Mouse (Mus musculus) E14TG2a.4 (cell line): ENCODE results near the gene Tnip2.

Source experiments
- CTCF ChIP-seq: conservative IDR thresholded peaks from 2 replicates; pipeline ENCODE4 v1.5.1; 2014; ENCODE audit warnings: low read length
- NANOG ChIP-seq: IDR thresholded peaks from 2 replicates; pipeline ENCODE4 v1.6.1; 2014; ENCODE audit warnings: borderline replicate concordance, low read length, mixed read lengths
- POU5F1 ChIP-seq: IDR thresholded peaks from 2 replicates; pipeline ENCODE4 v1.6.1; 2014; ENCODE audit warnings: low read length, borderline replicate concordance

DNA sequence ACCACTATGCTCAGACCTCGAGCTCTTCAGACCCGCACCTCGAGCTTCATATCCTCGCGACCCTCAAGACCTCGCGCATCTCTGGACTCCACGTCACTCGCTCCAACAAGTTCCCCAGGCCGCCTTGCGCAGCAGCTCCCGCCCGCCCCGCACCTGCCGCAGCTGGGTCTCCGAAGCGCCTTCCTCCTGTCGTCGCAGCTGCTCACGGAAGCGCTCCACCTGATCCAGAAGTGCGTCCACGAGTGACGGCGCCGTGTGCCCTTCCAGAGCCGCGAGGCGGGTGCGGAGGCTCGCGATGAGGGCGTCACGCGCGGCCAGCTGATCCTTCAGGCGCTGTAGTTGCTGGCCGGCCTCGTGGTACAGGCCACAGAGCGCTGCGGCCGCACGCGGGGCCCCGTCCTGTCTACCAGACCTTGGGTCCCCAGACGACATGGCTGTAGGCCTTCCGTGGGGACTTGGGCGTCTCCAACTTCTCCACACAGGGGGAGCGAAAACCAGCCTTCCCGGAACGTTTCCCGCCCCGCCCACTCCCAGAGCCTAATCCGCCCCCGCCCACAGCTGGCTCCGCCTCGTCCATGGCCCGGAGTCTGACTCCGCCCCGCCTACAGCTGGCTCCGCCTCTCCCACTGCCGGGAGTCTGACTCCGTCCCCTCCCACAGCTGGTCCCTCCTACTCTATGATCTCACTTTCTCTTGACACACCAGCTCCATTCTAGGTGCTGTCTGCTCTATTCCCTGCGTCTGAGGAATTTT lies at the start of gene Tnip2:
- no peak for TF ChIP-seq CTCF
- no peak for TF ChIP-seq NANOG
- no peak for TF ChIP-seq POU5F1
